Mouse (Mus musculus) adrenal gland, adult 8-10 months (tissue): ENCODE results near the gene Gprc5b. TPM values are rescaled to one million over a fixed set of nuclear protein-coding genes. Genes with fewer than 3 reads are reported as not detected.
A peak's percentile ranks its signal among the peaks of the same experiment; 100 is the strongest.

Experiments used
- DNase-seq: peaks from one replicate; pipeline ENCODE4 v3.0.0; 2022
- total RNA-seq, 4 experiments: library from RNA; stranded (reverse); gene quantifications; 2 replicates each; pipeline ENCODE4 v1.2.4; 2022

The Gprc5b gene
- total RNA-seq, 4 experiments from 2014 or later, result 139 to 182 (median 170) TPM

DNA sequence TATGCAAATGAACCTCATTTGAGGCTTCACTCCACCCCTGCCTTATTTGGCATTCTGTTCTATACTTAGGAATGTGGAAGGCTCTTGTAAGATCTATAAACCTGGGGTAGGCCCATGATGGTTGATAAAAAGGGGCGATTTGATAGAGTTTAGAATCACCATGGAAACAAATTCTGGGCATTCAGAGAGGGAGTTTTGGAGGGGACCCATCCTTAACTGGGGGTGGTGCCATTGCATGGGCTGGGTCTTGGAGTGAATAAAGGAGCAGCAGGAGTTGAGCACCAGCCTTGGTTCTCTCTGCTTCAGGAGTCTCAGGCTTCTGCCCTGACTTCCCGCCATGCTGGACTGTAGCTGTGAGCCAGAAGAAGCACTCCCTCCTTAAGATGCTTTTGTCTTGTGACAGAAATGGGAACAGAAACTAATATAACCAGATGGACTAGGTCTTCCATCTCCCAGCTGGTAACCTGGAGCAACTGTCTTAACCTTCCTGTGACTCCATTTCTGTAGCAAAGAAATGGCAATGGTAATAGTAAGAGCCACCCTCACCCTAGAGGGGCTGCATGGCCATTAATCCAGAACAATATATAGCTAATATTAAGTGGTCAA lies 46.2 kb downstream of the Gprc5b start:
- no peak for DNase-seq

DNA sequence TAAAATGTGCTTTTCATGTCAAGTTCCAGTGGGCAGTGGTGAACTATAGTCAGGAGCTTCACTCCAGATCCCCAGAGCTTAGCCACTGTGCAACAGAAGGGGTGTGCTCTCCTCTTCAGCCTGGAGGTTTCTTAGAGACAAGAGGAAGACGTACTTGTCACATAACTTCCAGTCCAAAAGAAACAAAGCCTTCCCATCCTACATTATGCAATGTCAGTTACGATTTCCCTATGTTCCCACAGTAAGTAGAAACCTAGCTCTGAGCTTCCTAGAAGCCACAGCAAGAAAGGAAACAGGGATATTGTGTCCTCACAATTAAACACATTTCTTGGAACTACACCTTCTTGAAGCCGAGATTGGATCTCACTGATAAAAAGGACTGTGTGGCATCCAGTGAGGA lies 47.8 kb downstream of the Gprc5b start:
- no peak for DNase-seq

DNA sequence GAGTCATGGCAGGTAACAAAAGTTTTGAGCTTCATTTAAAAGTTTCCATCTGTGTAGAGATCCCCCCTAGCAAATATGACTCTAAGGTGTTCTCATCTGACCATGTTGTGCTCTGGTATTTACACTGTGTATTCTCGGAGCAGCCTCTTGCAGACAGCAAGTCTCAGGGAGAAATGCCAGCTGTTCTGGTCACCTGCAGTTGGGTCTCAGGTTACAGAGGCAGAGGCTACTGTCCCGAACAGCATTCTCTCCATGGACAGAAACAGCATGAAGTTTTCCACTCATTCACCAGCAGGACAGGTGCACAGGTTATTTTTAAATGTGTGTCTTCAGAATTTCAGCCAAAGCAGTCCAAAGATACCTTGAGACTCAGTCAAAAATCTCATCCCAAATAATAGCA lies 50.1 kb downstream of the Gprc5b start:
- DNase-seq, result no peak

DNA sequence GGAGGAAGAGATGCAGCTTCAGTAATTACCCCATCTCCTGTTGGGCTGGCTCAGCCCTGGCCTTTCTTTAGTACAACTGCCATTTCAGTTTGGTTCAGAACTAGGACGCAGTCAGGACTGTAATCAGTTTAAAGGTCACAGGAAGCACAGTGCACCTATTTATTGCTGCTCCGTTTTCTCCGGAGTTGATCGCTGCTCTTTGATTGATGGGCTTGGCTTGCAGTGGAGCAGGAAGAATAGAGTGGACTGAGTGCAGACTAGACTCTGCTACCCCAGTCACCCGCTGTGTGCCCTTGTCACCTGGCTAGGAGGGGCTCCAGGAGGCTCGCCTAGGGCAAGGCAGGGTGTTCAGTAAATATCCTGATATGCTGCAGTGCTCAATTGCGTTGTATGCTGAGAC lies 51.8 kb downstream of the Gprc5b start:
- DNase-seq, result no peak

DNA sequence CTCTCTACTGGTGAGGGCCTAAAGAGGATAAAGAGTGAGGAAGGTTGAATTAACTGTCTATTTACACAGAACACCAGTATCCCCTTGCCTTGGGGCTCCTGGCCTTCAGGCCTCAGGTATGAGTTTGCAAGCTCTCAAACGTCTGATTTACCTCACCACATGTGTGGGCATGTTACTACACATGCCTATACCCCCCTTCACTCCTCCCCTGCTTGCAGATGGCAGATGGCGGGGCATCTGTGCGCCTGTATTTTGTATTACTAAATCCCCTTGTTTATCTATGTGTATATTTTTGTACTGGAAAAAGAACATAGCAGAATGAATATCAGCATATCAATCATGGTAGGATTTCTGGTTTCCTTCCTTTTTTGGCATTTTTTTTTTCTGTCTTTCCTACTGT lies 52.7 kb downstream of the Gprc5b start:
- no peak for DNase-seq

DNA sequence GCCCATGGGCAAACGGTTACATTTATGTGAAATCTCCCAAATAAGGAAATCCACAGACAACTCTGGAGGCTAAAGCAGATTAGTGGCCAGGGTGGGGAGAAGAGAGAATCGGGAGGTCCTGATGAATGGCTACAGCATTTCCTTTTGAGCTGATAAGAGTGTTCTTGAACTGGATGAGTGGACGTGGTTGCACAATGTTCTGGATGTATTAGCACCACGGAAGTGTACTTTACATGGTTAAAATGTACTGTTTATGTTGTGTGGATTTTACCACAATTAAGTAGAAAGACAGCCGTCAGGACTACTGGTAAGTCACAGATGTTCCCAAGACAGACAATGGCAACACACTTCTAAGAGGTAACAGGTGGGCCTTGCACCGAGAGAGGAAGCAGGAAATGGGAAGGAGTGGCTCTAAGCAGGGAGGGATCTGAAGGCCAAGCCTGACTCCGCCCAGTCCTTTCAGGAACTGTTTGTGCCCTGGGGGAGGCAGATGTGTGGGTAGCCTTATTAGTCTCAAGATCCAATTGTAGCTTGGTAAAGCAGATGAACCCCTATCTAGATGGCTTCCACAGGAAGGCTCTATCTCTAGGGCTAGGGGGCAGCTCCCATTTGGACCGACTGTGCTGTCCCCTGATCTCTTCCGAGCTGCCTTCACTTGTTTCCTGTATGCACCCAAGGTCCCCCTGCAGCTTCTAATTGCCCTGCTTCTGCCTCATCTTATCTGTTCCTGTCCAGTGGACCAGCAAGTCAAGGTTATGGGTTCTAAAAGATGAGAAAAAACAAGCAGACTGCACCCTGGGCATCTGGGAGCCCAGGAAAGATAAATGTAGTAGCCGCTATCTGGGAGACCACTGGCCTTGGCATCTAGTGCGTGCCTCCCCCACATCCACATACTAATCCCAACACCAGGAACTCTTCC lies 57.3 kb downstream of the Gprc5b start:
- DNase-seq, result peak; percentile 46

DNA sequence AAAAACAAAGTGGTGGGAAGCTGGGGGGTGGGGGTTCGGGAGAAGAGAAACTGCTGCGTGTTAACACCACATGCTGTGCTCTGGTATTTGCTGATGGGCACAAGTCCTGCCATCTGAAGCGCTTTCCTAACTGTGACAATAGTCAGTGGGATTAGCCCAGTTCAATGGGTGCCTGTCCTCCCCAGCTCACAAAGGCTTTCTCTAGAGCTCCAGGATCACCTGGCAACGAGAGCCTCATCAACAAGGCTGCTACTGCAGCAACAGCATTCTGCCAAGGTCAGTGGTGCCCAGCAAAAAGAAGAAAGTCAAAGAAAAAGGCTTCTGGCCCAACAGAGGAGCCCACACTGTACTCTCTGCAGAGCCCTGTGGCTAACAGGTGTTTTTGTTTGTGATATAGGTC lies 58.2 kb downstream of the Gprc5b start:
- DNase-seq, result peak; percentile 49

DNA sequence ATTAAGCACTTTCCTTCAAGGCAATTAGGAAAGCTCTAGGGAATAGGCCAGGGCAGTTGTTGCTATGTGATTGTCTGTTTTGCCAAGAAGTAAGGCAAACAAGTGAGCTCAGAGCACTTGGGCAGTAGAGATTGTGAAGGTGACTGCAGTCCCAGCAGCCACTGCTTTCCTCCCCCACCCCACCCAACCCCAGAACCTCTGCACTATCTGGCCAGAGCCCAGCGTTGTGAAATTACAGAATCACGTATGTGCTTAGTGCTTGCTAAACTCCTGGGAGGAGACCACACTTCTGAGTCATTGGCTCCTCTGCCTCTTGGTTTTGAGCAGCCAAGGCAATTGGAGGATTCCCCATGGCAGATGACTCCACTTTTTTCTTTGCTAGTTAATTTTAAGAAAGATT lies 59.7 kb downstream of the Gprc5b start:
- DNase-seq, result peak; percentile 74

DNA sequence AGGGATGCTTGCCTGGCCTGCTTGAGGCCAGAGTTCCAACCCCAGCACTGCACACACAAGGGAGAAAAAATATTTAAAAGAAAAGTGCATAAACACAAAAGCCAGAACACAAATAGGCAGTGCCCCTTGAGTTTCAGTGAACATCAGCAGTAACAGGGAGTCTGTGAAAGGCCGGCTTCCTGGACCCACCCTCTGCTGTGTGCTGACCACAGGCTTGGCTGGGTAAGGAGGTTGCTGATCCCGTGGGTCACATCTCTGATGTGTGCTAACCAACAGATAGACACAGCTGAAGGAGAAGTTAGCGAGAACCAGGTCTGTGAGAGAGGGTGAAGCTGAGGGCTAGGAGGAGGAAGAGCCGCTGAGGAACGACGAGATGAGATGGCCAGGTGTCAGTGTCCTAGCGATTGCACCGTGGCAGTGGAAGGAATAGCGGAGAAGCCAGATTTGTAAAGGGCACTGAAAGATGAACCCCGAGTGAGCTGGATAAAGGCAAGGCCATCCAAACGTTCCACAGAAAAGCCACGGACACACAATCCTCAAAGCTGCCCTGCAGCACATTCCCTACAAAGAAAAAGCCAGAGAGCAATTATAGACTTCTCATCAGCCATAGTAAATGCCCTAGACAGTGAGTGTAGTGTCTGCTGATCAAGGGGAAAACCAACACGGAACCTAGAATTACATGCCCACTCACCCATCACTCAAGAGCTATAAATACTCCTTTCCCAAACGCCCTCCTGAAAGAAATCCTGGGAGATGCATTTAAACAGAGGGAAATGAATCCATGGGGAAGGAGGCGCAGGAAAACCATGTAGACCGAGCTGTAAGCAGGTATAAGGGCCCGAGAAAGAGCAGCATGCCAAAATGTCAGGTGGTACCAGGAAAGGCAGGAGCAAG lies 63.3 kb downstream of the Gprc5b start:
- DNase-seq, result no peak

DNA sequence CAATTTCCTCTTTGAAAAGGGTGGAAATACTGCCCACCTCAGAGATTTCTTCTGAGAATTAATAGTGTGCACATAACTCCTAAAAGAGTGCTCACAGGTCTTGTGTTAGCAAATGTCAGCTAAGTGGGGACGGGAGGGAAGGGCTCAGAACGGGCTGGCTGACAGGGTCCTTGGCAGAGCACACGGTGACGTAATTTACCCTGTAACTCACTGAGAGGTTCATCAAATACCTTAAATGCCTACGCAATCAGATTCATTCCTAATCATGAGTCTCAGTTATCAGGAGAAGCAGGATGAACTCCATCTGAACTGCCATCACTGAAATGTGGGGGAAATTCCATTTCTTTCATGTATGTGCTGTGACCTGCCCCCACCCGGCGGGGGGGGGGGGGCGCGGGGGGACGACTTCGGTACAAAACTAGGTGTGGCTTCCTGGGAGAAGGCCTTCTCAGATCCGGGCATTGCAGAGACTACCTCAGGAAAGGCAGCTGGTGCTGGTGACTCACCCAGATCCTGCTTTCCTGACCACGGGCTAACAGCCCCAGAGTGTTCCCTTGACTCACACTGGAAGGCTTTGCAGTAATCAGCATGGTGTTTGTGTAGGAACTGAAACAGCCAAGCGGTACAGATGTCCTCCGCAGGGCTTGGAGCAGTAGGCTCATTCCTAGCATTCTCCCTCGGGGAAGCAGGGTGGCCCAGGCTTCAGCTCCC lies 65.3 kb downstream of the Gprc5b start:
- DNase-seq, result peak; percentile 75

DNA sequence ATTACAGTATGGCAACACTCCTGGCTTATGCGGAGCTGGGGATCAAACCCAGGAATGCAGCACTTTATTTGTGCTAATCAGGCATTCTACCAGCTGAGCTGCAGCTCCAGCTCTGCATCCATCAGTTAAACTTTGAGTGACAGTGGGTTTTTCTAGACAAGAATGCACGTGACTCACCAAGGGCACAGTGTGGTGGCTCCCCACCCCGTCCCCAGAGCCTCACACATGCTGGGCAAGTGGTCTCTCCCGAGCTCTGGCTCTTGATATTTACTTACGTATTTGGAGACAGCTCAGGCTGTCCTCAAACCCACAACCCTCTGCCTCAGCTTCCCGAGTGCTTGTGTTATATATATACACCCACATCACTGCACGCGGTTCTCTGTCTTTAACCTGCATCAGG lies 66.1 kb downstream of the Gprc5b start:
- DNase-seq, result no peak

DNA sequence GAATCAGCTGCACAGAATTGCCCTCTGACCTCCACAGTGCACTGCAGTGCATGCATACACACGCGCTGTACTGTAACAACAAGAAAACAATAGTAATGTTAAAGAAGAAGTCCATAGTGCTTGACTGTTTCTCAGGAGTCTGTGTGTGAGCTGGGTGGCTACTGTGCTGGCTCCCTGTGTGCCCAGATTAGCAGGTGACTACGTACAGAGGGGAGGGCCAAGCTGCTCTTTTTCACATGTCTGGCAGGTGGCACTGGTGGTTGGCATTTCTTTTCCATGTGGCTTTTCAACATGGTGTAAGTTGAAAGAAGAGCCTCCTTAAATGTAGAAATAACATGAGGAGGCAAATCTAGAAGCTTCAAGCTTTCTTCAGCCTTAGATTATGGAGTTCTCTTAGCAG lies 66.7 kb downstream of the Gprc5b start:
- DNase-seq, result no peak

DNA sequence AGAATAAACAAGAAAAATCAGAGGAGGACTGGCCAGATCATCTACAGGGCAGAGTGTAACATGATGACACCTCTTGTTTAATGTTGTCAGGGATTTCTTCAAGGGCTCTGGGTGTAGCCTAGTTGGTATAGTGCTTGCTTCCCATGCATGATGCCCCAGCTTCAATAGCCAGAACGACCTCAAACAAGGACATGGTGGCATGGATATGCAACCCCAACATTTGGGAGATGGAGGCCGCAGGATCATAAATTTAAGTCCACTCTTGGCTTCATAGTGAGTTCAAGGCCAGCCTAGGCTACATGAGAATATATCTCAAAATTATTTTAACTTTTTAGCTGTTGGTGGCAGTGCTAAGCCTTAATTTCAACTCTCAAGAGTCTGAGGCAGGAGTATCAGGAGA lies 67.7 kb downstream of the Gprc5b start:
- no peak for DNase-seq

DNA sequence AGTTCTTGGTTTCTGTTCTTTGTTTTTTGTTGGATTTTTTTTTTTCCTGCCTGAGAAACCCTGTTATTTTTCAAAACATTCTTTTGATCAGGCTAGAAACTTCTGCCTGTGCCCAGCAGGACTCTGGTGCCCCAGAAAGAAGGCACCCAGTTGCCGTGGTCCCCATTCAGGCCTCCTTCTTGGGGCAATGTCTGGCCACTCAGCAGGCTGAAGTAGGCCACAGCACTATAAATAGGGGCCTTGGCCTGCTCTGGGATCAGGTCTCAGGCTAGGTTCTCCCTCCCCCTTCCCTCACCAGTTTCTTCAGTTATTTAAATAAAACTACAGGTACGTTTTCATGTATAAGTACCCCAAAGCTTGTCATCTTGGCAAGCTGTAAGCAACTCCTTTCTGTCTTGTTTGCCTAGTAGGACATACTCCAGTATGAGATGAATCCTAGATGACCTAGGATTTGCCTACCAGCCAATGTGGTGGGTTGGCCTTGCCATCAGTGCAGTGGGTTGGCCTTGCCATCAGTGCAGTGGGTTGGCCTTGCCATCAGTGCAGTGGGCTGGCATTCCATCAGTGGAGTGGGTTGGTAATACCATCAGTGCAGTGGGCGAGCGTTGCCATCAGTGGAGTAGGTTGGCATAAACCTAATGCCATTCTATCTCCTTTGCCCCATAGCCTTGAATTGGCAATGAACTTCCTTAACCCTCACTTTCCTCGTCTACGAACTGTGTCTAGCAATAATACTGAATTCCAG lies 68.3 kb downstream of the Gprc5b start:
- no peak for DNase-seq

DNA sequence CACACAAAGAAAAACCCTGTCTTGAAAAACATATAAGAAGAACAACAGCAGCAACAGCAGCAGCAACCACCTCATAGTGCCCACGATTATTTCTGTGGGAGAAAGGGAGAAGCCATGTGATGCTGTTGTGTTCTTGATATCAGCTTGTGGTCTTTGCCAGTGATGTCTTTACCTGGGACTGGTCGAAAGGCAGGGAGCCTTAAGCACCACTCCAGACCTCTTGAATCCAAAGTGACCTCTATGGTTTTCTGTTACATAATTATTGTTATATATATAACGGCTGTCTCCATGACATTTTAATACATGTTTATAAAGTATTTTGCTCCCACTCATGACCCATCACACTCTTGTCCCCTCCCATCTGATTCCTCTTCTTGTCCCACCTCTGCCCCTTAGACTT lies 69.5 kb downstream of the Gprc5b start:
- no peak for DNase-seq

DNA sequence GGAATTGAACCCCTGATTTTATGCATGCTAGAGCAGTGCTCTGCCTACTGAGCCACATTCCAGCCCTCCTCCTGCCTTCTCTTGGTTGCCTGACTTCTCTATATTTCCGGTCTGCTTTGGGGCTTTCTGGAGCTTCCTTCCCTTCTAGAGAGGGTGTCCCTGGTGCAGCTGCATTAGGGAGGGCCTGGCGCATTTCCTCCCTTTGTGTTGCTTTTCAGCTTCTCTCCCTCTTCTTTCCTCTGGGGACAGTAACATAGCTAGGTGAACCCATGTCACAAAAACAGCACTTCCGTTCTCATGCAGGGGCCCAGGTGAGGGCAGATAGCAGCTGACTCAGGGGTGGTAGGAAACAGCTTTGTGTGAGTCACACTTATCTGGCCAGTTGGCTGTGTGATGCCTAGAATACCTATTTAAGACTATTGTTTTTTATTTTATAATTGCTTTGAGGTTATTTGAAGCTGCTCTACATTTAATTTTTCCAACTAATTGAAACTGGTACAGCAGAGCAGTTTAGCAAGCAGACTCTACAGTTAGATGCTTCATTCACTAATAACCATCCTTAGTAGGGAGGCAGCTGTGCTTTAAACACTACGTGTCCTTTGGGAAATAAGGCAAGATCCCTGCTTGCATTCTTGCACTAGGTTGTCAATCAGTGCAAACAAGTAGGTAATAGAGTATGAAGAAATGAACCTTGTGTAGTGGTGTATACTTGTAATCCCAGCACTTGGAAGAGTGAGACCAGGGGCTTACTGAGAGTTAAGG lies 72.4 kb downstream of the Gprc5b start:
- DNase-seq, result no peak
